Mouse (Mus musculus): ENCODE results near the gene P4htm.

The P4htm gene

GRCm38 (mm10) chr9:108546875-108547274 is 50.6 kb downstream of the P4htm start:
- no peak for DNase-seq (ENCODE audit: low spot score in 2 of 2)

- no peak for DNase-seq (ENCODE audit: low spot score in 2 of 2)
Observed at GRCm38 (mm10) chr9:108545986-108546385, 51.5 kb downstream of the P4htm start.

- DNase-seq (ENCODE audit: low spot score in 2 of 2), result no peak
Observed at GRCm38 (mm10) chr9:108540846-108541245, 56.6 kb downstream of the P4htm start.

- DNase-seq (ENCODE audit: low spot score in 2 of 2), result no peak
Observed at GRCm38 (mm10) chr9:108531496-108531895, 66.0 kb downstream of the P4htm start.

GRCm38 (mm10) chr9:108530954-108531353 is 66.5 kb downstream of the P4htm start:
- no peak for DNase-seq (ENCODE audit: low spot score in 2 of 2)

All from left cerebral cortex, adult 9 months (tissue).